Mouse (Mus musculus) forebrain, postnatal 0 days (tissue): ENCODE measurements around the gene Havcr1. TPM values are rescaled to one million over a fixed set of nuclear protein-coding genes. Genes with fewer than 3 reads are reported as not detected.

Source experiments
- ATAC-seq: fragments of 200-750 bp; cut with Nextera tagmentation; 2 replicates; pipeline ENCODE4 v1.8.0; 2017; ENCODE audit warnings: mild to moderate bottlenecking, moderate library complexity
- DNase-seq: peaks from one replicate; pipeline ENCODE4 v3.0.0-alpha.2; 2015
- H3K27ac ChIP-seq: fragments of 300-500 bp; sonication (generic); 2 replicates; pipeline ENCODE4 v1.5.1; 2014; ENCODE audit warnings: low read depth, mild to moderate bottlenecking, antibody characterized with exemption, low read length, moderate library complexity, mixed read lengths
- H3K27me3 ChIP-seq: fragments of 300-500 bp; sonication (generic); 2 replicates; pipeline ENCODE4 v1.6.1; 2014; ENCODE audit warnings: mild to moderate bottlenecking, low read length, mixed read lengths; ENCODE audit not compliant: insufficient read depth
- H3K36me3 ChIP-seq: fragments of 300-500 bp; sonication (generic); 2 replicates; pipeline ENCODE4 v1.6.1; 2014; ENCODE audit warnings: mild to moderate bottlenecking, moderate library complexity; ENCODE audit not compliant: insufficient read depth
- H3K4me1 ChIP-seq: fragments of 300-500 bp; sonication (generic); 2 replicates; pipeline ENCODE4 v1.6.1; 2014; ENCODE audit warnings: antibody characterized with exemption; ENCODE audit not compliant: insufficient read depth
- H3K4me2 ChIP-seq: fragments of 300-500 bp; sonication (generic); 2 replicates; pipeline ENCODE4 v1.6.1; 2014; ENCODE audit warnings: low read depth, mild to moderate bottlenecking, moderate library complexity
- H3K4me3 ChIP-seq: fragments of 300-500 bp; sonication (generic); 2 replicates; pipeline ENCODE4 v1.5.1; 2014; ENCODE audit warnings: low read depth, low read length, mixed read lengths
- H3K9ac ChIP-seq: fragments of 300-500 bp; sonication (generic); 2 replicates; pipeline ENCODE4 v1.6.1; 2014; ENCODE audit warnings: mild to moderate bottlenecking
- H3K9me3 ChIP-seq: fragments of 300-500 bp; sonication (generic); 2 replicates; pipeline ENCODE4 v1.6.1; 2016; ENCODE audit warnings: low read length
- CTCF ChIP-seq: sonication (generic); IDR thresholded peaks from 2 replicates; pipeline ENCODE4 v1.5.1; 2016; ENCODE audit warnings: antibody characterized with exemption, control low read depth, low read depth
- WGBS: fragments of 180-500 bp; shearing (Covaris S2); extraction: QIAGEN DNeasy Blood & Tissue Kit; methylation state at CpG from one replicate; pipeline ENCODE4 v1.1.7; 2014; 5-methylcytosine and 5-hydroxymethylcytosine counted together
- polyA plus RNA-seq: library from polyadenylated mRNA; unstranded; fragments of >200 nt; fragmentation: Nextera tagmentation; extraction: Ambion mirVana; gene quantifications from 2 replicates; pipeline ENCODE4 v1.2.1, GENCODE M21; 2015
- total RNA-seq: library from RNA; depleted of rRNA; stranded (reverse); fragments of >200 nt; gene quantifications from 2 replicates; pipeline ENCODE4 v1.2.3, GENCODE M21; 2014

Havcr1 gene
- total and polyA plus RNA-seq, 2 experiments from 2014 or later, result not detected

- no peak for TF ChIP-seq CTCF
- Histone ChIP-seq H3K36me3 (no peaks in the 10 kb centered on the region), H3K27ac (no peak overlapping the region), H3K9ac (no peak overlapping the region), H3K9me3 (no peaks in the 10 kb centered on the region), H3K4me2 (no peak overlapping the region), H3K4me3 (no peak overlapping the region), H3K27me3 (no peaks in the 10 kb centered on the region), H3K4me1 (no peaks in the 10 kb centered on the region)
- 83% methylated on average over 11 of the region's 11 CpGs for WGBS
- no peak for ATAC-seq
- no peak for DNase-seq
Measured at GRCm38 (mm10) chr11:46731541-46732070, 3.3 kb upstream of the Havcr1 start.

DNA sequence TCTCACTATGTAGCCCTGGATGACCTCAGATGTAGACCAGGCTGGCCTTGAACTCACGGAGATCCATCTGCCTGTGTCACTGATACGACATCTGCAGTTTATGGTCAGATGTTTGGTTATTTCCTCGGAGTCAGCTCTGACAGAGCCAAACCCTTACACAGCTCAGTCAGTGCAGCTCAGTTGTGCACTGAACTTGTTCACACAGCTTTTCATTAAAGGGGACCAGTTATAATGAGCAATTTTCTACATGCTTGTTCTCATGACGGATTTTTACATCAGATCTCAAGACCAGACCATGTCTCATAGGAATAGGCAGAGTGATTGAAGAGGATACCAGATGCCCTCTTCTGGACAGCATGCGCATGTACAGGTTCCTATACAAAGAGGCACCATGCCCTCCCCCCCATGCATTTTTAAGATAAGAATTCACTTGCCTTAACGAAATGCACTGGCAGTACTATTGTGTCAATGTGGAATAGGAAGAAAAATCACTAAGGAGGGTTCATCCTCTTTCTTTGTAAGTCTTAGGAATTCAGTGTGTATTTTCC lies 1.6 kb upstream of the Havcr1 start:
- no peak overlapping the region for H3K27ac ChIP-seq
- no peak overlapping the region for H3K4me2 ChIP-seq
- H3K4me3 ChIP-seq, result no peak overlapping the region
- WGBS, result 63% methylated on average over 6 of the region's 6 CpGs
- ATAC-seq, result peak; percentile 83
- H3K36me3 ChIP-seq, result no peaks in the 10 kb centered on the region
- no peaks in the 10 kb centered on the region for H3K4me1 ChIP-seq
- TF ChIP-seq CTCF, result peak; percentile 70
- no peaks in the 10 kb centered on the region for H3K27me3 ChIP-seq
- no peak overlapping the region for H3K9ac ChIP-seq
- peak; percentile 44 for DNase-seq
- no peaks in the 10 kb centered on the region for H3K9me3 ChIP-seq

- Histone ChIP-seq H3K36me3 (no peaks in the 10 kb centered on the region), H3K27me3 (no peaks in the 10 kb centered on the region), H3K9me3 (no peaks in the 10 kb centered on the region), H3K4me2 (no peak overlapping the region), H3K4me3 (no peak overlapping the region), H3K4me1 (no peaks in the 10 kb centered on the region), H3K9ac (no peak overlapping the region), H3K27ac (no peak overlapping the region)
- ATAC-seq, result no peak
- no peak for TF ChIP-seq CTCF
- 63% methylated on average over 1 of the region's 1 CpGs for WGBS
- no peak for DNase-seq
Measured at GRCm38 (mm10) chr11:46734617-46735016, 263 bp upstream of the Havcr1 start.

DNA sequence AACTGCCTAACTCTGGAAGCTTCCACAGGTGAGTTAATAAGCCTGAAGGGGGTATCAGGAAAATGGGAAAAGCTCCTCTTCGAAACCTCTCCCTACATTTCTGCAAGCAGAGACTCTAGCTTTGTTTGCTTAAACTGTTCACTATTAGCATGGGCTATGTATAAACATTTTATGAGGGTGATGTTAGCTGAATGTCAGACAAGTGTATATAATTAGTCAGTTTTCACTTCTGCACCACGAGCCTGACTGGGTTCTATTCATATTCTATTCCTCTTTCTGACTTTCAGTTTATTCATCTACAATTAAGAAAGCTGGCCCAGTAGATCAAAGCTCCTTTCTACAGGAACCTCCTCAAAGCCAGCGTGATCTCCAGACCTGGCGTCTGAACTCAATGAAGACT lies 4.6 kb downstream of the Havcr1 start:
- TF ChIP-seq CTCF, result no peak
- H3K4me1 ChIP-seq, result no peaks in the 10 kb centered on the region
- no peak overlapping the region for H3K27ac ChIP-seq
- no peaks in the 10 kb centered on the region for H3K27me3 ChIP-seq
- no peaks in the 10 kb centered on the region for H3K36me3 ChIP-seq
- H3K4me3 ChIP-seq, result no peak overlapping the region
- H3K9ac ChIP-seq, result no peak overlapping the region
- no peaks in the 10 kb centered on the region for H3K9me3 ChIP-seq
- no peak overlapping the region for H3K4me2 ChIP-seq
- no peak for ATAC-seq
- 83% methylated on average over 4 of the region's 4 CpGs for WGBS
- no peak for DNase-seq

- no peak overlapping the region for H3K4me3 ChIP-seq
- ATAC-seq, result no peak
- H3K36me3 ChIP-seq, result no peaks in the 10 kb centered on the region
- H3K27me3 ChIP-seq, result no peaks in the 10 kb centered on the region
- no peaks in the 10 kb centered on the region for H3K9me3 ChIP-seq
- no peak overlapping the region for H3K9ac ChIP-seq
- H3K4me1 ChIP-seq, result no peaks in the 10 kb centered on the region
- WGBS, result 86% methylated on average over 4 of the region's 4 CpGs
- TF ChIP-seq CTCF, result no peak
- no peak overlapping the region for H3K4me2 ChIP-seq
- no peak for DNase-seq
- no peak overlapping the region for H3K27ac ChIP-seq
Measured at GRCm38 (mm10) chr11:46740886-46741285, 6.0 kb downstream of the Havcr1 start.

DNA sequence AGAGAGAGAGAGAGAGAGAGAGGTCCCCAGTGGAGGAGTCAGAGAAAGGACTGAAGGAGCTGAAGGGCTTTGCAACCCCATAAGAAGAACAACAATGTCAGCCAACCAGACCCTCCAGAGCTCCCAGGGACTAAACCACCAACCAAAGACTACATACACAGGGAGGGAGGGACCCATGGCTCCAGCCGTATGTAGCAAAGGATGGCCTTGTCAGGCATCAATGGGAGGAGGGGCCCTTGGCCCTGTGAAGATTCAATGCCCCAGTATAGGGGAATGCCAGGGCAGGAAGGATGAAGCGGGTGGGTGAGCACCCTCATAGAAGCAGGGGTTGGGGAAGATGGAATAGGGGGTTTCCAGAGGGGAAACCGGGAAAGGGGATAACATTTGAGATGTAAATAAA lies 6.8 kb downstream of the Havcr1 start:
- H3K4me2 ChIP-seq, result no peak overlapping the region
- no peak overlapping the region for H3K4me3 ChIP-seq
- no peaks in the 10 kb centered on the region for H3K27me3 ChIP-seq
- 80% methylated on average over 3 of the region's 3 CpGs for WGBS
- ATAC-seq, result no peak
- DNase-seq, result no peak
- H3K9me3 ChIP-seq, result no peaks in the 10 kb centered on the region
- H3K36me3 ChIP-seq, result no peaks in the 10 kb centered on the region
- H3K27ac ChIP-seq, result no peak overlapping the region
- no peak overlapping the region for H3K9ac ChIP-seq
- no peak for TF ChIP-seq CTCF
- no peaks in the 10 kb centered on the region for H3K4me1 ChIP-seq

GRCm38 (mm10) chr11:46747996-46748395 lies 13.1 kb downstream of the Havcr1 start:
- Histone ChIP-seq H3K36me3 (no peaks in the 10 kb centered on the region), H3K9ac (no peak overlapping the region), H3K4me2 (no peak overlapping the region), H3K27me3 (no peaks in the 10 kb centered on the region), H3K4me3 (no peak overlapping the region), H3K9me3 (no peaks in the 10 kb centered on the region), H3K4me1 (no peaks in the 10 kb centered on the region), H3K27ac (no peak overlapping the region)
- ATAC-seq (no peak), DNase-seq (no peak)
- TF ChIP-seq CTCF, result no peak
- WGBS, result 55% methylated on average over 2 of the region's 2 CpGs
